Mouse (Mus musculus): ENCODE measurements around the gene Olfr1185-ps1. TPM values are rescaled to one million over a fixed set of nuclear protein-coding genes. Genes with fewer than 3 reads are reported as not detected.
"Not testable (repeated sequence)": the region's sequence is repeated elsewhere in the genome, so short reads cannot be mapped to it uniquely, and the experiment has no call there.

The Olfr1185-ps1 gene
- polyA plus RNA-seq (2015; fragmentation: Nextera tagmentation; extraction: Ambion mirVana), result not detected in 2 replicates

DNA sequence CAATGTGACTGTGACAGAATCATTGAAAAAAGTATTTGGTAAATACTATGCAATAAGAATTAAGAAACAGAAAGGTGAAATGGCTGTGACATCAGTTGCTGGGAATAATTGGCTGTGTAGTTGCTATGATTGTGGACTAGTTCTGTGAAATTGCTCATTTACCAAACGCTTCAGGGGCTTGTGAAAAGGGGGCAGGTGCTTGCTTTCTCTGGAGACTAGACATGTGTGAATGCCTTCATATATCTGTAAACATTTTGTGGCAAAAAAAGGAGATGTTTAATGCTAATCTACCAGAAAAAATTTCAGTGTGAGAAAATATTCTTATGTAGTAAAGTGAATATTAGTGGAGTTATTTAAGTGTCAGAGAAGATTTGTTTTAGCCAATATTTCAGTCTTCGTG, at the start of gene Olfr1185-ps1:
Gene Olfr1185-ps1 (plus strand): TSS at position 301 of the 400 bp plus-strand sequence.
- H3K9me3 ChIP-seq, result no peaks in the 10 kb centered on the region
- 80% methylated on average over 2 of the region's 2 CpGs for WGBS
- no peak within 1 kb of the TSS for H3K27ac ChIP-seq (replicated peaks)
- no peaks in the 10 kb centered on the region for H3K4me1 ChIP-seq (replicated peaks)
- no peak within 1 kb of the TSS for H3K4me2 ChIP-seq
- ATAC-seq (ENCODE audit: low read depth), result no peak
- no peak within 1 kb of the TSS for H3K9ac ChIP-seq
- no peak within 1 kb of the TSS for H3K4me3 ChIP-seq
- no peaks in the 10 kb centered on the region for H3K27me3 ChIP-seq
- H3K36me3 ChIP-seq, result no peaks in the 10 kb centered on the region

DNA sequence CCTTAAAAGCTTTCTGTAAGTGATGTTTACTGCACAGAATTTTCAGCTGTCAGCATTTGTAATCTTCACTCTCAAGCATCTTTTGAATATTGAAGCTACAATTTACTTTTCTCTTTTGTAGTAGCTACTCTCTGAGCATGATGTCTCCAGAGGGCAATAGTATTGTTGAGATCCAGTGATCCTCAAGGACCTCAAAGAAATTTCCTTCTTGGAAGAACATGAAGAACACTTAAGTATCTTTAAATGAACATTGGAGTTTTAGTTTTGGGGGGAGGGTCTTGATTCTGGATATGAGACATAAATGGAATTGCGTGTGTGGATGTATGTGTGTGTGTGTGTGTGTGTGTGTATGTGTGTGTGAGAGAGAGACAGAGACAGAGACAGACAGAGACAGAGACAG, 44.1 kb upstream of the Olfr1185-ps1 start, which contains the start of gene Gm13757:
Gene Gm13757 (minus strand): TSS at position 101 of the 400 bp plus-strand sequence.
- Histone ChIP-seq H3K4me3 (no peak within 1 kb of the TSS), H3K4me1 (replicated peaks) (no peaks in the 10 kb centered on the region), H3K27me3 (no peaks in the 10 kb centered on the region), H3K9me3 (no peaks in the 10 kb centered on the region), H3K9ac (no peak within 1 kb of the TSS), H3K27ac (replicated peaks) (no peak within 1 kb of the TSS), H3K36me3 (no peaks in the 10 kb centered on the region), H3K4me2 (no peak within 1 kb of the TSS)
- 88% methylated on average over 1 of the region's 1 CpGs for WGBS
- ATAC-seq (ENCODE audit: low read depth), result no peak

DNA sequence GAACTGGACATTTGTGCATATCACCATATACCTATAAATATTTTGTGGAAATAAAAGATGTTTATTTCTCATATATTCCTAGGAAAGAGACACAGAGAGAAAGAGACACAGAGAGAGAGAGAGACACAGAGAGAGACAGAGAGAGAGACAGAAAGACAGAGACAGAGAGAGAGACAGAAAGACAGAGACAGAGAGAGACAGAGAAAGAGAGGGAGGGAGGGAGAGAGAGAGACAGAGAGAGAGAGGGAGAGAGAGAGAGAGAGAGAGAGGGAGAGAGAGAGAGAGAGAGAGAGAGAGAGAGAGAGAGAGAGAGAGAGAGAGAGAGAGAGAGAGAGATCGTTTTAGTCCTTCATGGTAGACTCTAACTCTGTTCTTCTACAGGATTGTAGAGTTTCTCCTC, 38.6 kb upstream of the Olfr1185-ps1 start, which contains the start of gene Olfr1183:
Gene Olfr1183 (plus strand): TSS at position 301 of the 400 bp plus-strand sequence.
- not testable (repeated sequence) for H3K9ac ChIP-seq

DNA sequence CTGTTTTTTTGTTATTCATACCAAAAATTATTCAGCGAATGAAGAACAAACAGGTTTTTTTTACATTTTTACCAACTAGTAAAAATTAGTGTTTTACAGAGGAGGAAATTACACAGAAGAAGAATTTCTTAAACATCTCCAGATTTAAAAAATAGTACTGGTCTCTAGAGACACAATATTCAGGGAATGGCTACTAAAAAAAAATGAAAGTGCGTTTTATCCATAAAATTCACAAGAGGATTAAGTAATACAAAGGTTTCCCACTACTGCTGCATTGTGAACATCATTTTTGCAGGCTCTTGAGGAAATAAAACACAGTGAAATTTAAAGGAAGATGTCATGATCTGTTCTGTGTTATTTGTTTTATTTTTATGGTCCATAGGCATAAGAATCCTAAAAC, 9.8 kb upstream of the Olfr1185-ps1 start, which contains the start of gene Olfr1184:
Gene Olfr1184 (plus strand): TSS at position 301 of the 400 bp plus-strand sequence.
- Histone ChIP-seq H3K4me2 (no peak within 1 kb of the TSS), H3K27ac (replicated peaks) (no peak within 1 kb of the TSS), H3K9ac (no peak within 1 kb of the TSS), H3K36me3 (no peaks in the 10 kb centered on the region), H3K4me1 (replicated peaks) (no peaks in the 10 kb centered on the region), H3K4me3 (no peak within 1 kb of the TSS), H3K27me3 (no peaks in the 10 kb centered on the region), H3K9me3 (no peaks in the 10 kb centered on the region)
- WGBS, result 96% methylated on average over 2 of the region's 2 CpGs
- ATAC-seq (ENCODE audit: low read depth), result no peak

More for the DNA sequence above, 38.6 kb upstream of the Olfr1185-ps1 start, which contains the start of gene Olfr1183:
- not testable (repeated sequence) for H3K27ac ChIP-seq (replicated peaks); H3K4me1 ChIP-seq (replicated peaks); H3K36me3 ChIP-seq; H3K27me3 ChIP-seq; H3K4me3 ChIP-seq; H3K9me3 ChIP-seq; ATAC-seq (ENCODE audit: low read depth); H3K4me2 ChIP-seq
- WGBS, result 100% methylated on average over 1 of the region's 1 CpGs

DNA sequence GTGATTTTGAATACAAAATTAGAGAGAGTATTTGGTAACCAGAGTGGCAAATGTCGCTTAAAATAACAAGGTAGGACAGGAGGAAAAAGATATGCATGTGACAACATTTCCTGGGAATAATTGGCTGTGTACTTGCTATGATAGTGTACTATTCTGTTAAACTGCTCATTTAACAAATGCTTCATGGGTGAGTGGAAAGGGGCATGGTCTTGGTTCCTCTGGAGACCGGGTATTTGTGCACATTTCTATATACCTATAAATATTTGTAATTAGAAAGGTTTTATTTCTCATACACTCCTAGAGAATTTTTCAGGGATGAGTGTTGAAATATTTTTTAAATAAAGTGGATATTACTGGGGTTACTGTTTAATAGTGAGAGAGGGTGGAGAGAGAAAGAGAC, 25.1 kb downstream of the Olfr1185-ps1 start, which contains the start of gene Olfr1186:
Gene Olfr1186 (plus strand): TSS at position 301 of the 400 bp plus-strand sequence.
- no peak for ATAC-seq (ENCODE audit: low read depth)
- no peaks in the 10 kb centered on the region for H3K27me3 ChIP-seq
- H3K27ac ChIP-seq (replicated peaks), result no peak within 1 kb of the TSS
- H3K36me3 ChIP-seq, result no peaks in the 10 kb centered on the region
- WGBS, result 88% methylated on average over 2 of the region's 2 CpGs
- H3K4me3 ChIP-seq, result no peak within 1 kb of the TSS
- no peak within 1 kb of the TSS for H3K4me2 ChIP-seq
- H3K4me1 ChIP-seq (replicated peaks), result no peaks in the 10 kb centered on the region
- H3K9me3 ChIP-seq, result no peaks in the 10 kb centered on the region
- H3K9ac ChIP-seq, result no peak within 1 kb of the TSS

DNA sequence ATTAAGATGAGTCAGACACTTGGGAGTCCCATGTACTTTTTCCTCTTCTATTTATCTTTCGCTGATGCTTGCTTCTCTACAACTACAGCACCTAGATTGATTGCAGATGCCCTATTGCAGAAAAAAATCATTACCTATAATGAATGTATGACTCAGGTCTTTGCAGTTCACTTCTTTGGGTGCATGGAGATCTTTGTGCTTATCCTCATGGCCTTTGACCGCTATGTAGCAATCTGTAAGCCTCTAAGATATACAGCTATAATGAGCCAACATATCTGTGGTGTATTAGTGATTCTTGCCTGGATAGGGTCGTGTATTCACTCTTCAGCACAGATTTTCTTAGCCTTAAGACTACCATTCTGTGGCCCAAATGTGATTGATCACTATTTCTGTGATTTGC, 32.6 kb downstream of the Olfr1185-ps1 start:
- Histone ChIP-seq H3K9me3 (no peaks in the 10 kb centered on the region), H3K27me3 (no peaks in the 10 kb centered on the region), H3K4me3 (no peak overlapping the region), H3K36me3 (no peaks in the 10 kb centered on the region), H3K4me2 (no peak overlapping the region), H3K4me1 (replicated peaks) (no peaks in the 10 kb centered on the region), H3K9ac (no peak overlapping the region), H3K27ac (replicated peaks) (no peak overlapping the region)
- WGBS, result 73% methylated on average over 3 of the region's 3 CpGs
- ATAC-seq (ENCODE audit: low read depth), result no peak

Other genes starting within 250 kb of the Olfr1185-ps1 start
- gene Olfr1173, start 213.4 kb upstream of the Olfr1185-ps1 start, polyA plus RNA-seq (2015; fragmentation: Nextera tagmentation; extraction: Ambion mirVana), result not detected in 2 replicates
- gene Olfr1174-ps, start 178.2 kb upstream of the Olfr1185-ps1 start, polyA plus RNA-seq (2015; fragmentation: Nextera tagmentation; extraction: Ambion mirVana), result not detected in 2 replicates
- not detected in 2 replicates for gene Olfr1175-ps, start 166.1 kb upstream of the Olfr1185-ps1 start, polyA plus RNA-seq (2015; fragmentation: Nextera tagmentation; extraction: Ambion mirVana)
- gene Olfr1176, start 156.6 kb upstream of the Olfr1185-ps1 start, polyA plus RNA-seq (2015; fragmentation: Nextera tagmentation; extraction: Ambion mirVana), result not detected in 2 replicates
- not detected in 2 replicates for gene Olfr1177-ps, start 146.8 kb upstream of the Olfr1185-ps1 start, polyA plus RNA-seq (2015; fragmentation: Nextera tagmentation; extraction: Ambion mirVana)
- not detected in 2 replicates for gene Olfr1178, start 106.3 kb upstream of the Olfr1185-ps1 start, polyA plus RNA-seq (2015; fragmentation: Nextera tagmentation; extraction: Ambion mirVana)
- gene Olfr1179, start 86.9 kb upstream of the Olfr1185-ps1 start, polyA plus RNA-seq (2015; fragmentation: Nextera tagmentation; extraction: Ambion mirVana), result not detected in 2 replicates
- gene Olfr1180, start 74.2 kb upstream of the Olfr1185-ps1 start, polyA plus RNA-seq (2015; fragmentation: Nextera tagmentation; extraction: Ambion mirVana), result not detected in 2 replicates
- not detected in 2 replicates for gene Olfr1181, start 67.1 kb upstream of the Olfr1185-ps1 start, polyA plus RNA-seq (2015; fragmentation: Nextera tagmentation; extraction: Ambion mirVana)
- gene Gm13757, start 44.2 kb upstream of the Olfr1185-ps1 start, polyA plus RNA-seq (2015; fragmentation: Nextera tagmentation; extraction: Ambion mirVana), result not detected in 2 replicates
- not detected in 2 replicates for gene Olfr1183, start 38.5 kb upstream of the Olfr1185-ps1 start, polyA plus RNA-seq (2015; fragmentation: Nextera tagmentation; extraction: Ambion mirVana)
- not detected in 2 replicates for gene Olfr1184, start 9.7 kb upstream of the Olfr1185-ps1 start, polyA plus RNA-seq (2015; fragmentation: Nextera tagmentation; extraction: Ambion mirVana)
- not detected in 2 replicates for gene Olfr1186, start 25.2 kb downstream of the Olfr1185-ps1 start, polyA plus RNA-seq (2015; fragmentation: Nextera tagmentation; extraction: Ambion mirVana)
- not detected in 2 replicates for gene Olfr1188, start 63.6 kb downstream of the Olfr1185-ps1 start, polyA plus RNA-seq (2015; fragmentation: Nextera tagmentation; extraction: Ambion mirVana)
- not detected in 2 replicates for gene Olfr1189, start 93.1 kb downstream of the Olfr1185-ps1 start, polyA plus RNA-seq (2015; fragmentation: Nextera tagmentation; extraction: Ambion mirVana)
- gene Olfr1191-ps1, start 147.2 kb downstream of the Olfr1185-ps1 start, polyA plus RNA-seq (2015; fragmentation: Nextera tagmentation; extraction: Ambion mirVana), result not detected in 2 replicates
- not detected in 2 replicates for gene Olfr1192-ps1, start 155.2 kb downstream of the Olfr1185-ps1 start, polyA plus RNA-seq (2015; fragmentation: Nextera tagmentation; extraction: Ambion mirVana)
- gene Olfr1193, start 182.3 kb downstream of the Olfr1185-ps1 start, polyA plus RNA-seq (2015; fragmentation: Nextera tagmentation; extraction: Ambion mirVana), result not detected in 2 replicates
- gene Olfr1195, start 195.9 kb downstream of the Olfr1185-ps1 start, polyA plus RNA-seq (2015; fragmentation: Nextera tagmentation; extraction: Ambion mirVana), result not detected in 2 replicates
- not detected in 2 replicates for gene Olfr1196, start 211.3 kb downstream of the Olfr1185-ps1 start, polyA plus RNA-seq (2015; fragmentation: Nextera tagmentation; extraction: Ambion mirVana)
- not detected in 2 replicates for gene Olfr1197, start 239.0 kb downstream of the Olfr1185-ps1 start, polyA plus RNA-seq (2015; fragmentation: Nextera tagmentation; extraction: Ambion mirVana)